Mouse (Mus musculus): ENCODE data around the gene Nfia. TPM values are rescaled to one million over a fixed set of nuclear protein-coding genes. Genes with fewer than 3 reads are reported as not detected.

The Nfia gene
- total and polyA plus RNA-seq, 3 experiments: 0.96 to 25.1 (median 1.3) TPM

DNA sequence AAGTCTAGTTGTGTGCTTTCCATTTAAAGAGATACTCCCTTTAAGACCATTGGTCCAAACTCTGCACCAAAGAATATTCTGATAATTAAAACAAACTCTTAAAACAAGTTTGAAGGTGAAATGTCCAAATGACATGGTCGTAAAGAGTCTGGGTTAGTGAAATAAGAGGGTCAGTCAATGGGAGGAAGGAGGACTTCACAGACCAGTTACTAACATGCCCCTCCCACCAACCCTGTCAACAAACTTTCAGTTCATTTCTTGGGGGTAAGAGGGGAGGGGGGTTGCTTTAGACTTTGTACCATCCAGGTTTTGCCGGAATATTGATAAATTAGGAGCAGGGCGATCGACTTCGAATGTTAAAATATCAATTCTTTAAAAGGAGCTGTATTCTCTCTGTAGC is 1.1 kb upstream of the Nfia start:
- TF ChIP-seq TAL1 (conservative IDR thresholded peaks at IDR 0.05; ENCODE audit: low read depth, low read length) (no peak), GATA2 (IDR thresholded peaks at IDR 0.05; ENCODE audit: borderline replicate concordance, low read depth, low read length) (no peak), GATA1 (IDR thresholded peaks at IDR 0.05; ENCODE audit: borderline replicate concordance, low read length) (no peak), POLR2AphosphoS5 (IDR thresholded peaks at IDR 0.05; ENCODE audit: insufficient replicate concordance, low read depth, low read length) (no peak), CTCF (IDR thresholded peaks at IDR 0.05; ENCODE audit: low read depth, low read length) (no peak)
- Histone ChIP-seq H3K27me3 (ENCODE audit: insufficient read depth, low read length) (no peaks in the 10 kb centered on the region), H3K36me3 (replicated peaks) (no peaks in the 10 kb centered on the region), H3K9me3 (replicated peaks) (peaks cover 6% of the 10 kb centered on the region), H3K4me3 (ENCODE audit: low read depth, low read length) (peak overlapping the region; percentile 64; the same call in 1 of the 2 replicates), H3K4me1 (ENCODE audit: insufficient read depth, low read depth, low read length) (no peaks in the 10 kb centered on the region)
- DNase-seq (ENCODE audit: low spot score): no peak
- ATAC-seq (ENCODE audit: extremely low read depth, insufficient number of reproducible peaks, low FRiP score, poor library complexity, severe bottlenecking): no peak

DNA sequence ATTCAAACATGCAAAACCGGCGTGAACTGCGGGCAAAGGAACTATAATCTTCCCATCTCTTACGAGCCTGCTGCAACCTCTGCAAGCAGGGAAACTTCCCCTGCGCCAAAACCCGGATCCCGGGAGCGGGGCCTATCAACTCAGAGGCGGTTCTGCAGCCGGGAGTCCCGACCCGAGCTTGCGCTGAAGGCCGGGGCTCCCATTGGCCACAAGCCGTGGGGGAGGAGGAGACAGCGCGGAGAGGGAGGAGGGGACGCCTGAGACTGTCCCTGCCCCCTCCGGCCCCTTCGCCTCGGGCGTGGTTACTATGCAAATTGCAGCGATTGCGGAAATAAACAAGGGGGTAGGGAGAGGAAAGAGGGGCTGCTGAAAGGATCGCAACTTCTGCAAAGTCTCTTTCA is 450 bp upstream of the Nfia start:
- Histone ChIP-seq H3K9me3 (replicated peaks) (peaks cover 8% of the 10 kb centered on the region), H3K27me3 (ENCODE audit: insufficient read depth, low read length) (no peaks in the 10 kb centered on the region), H3K4me3 (ENCODE audit: low read depth, low read length) (peak overlapping the region; percentile 64), H3K36me3 (replicated peaks) (no peaks in the 10 kb centered on the region), H3K4me1 (ENCODE audit: insufficient read depth, low read depth, low read length) (no peaks in the 10 kb centered on the region)
- ATAC-seq (ENCODE audit: extremely low read depth, insufficient number of reproducible peaks, low FRiP score, poor library complexity, severe bottlenecking): peak; percentile 87
- TF ChIP-seq GATA1 (IDR thresholded peaks at IDR 0.05; ENCODE audit: borderline replicate concordance, low read length): no peak
- TF ChIP-seq POLR2AphosphoS5 (IDR thresholded peaks at IDR 0.05; ENCODE audit: insufficient replicate concordance, low read depth, low read length): no peak
- TF ChIP-seq CTCF (IDR thresholded peaks at IDR 0.05; ENCODE audit: low read depth, low read length): no peak
- TF ChIP-seq GATA2 (IDR thresholded peaks at IDR 0.05; ENCODE audit: borderline replicate concordance, low read depth, low read length): no peak
- no peak for TF ChIP-seq TAL1 (conservative IDR thresholded peaks at IDR 0.05; ENCODE audit: low read depth, low read length)
- DNase-seq (ENCODE audit: low spot score): peak; percentile 45

DNA sequence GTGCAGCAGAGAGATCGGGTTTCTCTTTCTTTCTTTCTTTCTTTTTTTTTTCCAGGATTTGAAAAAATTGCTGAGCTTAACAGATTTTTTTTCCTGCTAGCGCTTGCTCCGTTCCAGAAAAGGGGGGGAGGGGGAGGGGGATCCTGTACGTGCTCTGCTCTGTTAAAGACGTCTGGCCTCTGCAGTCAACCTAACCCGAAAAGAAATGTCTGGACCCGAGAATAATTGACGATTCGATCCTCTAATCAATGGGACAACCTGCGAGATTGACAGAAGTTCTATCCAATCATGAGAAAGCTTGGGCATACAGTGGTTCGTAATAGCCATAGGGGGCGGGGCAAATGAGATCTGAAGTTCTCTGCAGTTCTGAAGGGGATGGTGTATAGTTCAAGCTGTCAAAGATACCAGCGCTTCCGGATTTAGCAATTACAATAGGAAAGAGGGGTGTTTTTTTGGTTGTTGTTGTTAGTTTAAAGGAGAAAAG is 618 bp downstream of the Nfia start:
- Histone ChIP-seq H3K9me3 (replicated peaks) (peaks cover 16% of the 10 kb centered on the region), H3K4me3 (ENCODE audit: low read depth, low read length) (no peak overlapping the region; the same call in 1 of the 2 replicates), H3K27me3 (ENCODE audit: insufficient read depth, low read length) (no peaks in the 10 kb centered on the region), H3K4me1 (ENCODE audit: insufficient read depth, low read depth, low read length) (no peaks in the 10 kb centered on the region), H3K36me3 (replicated peaks) (no peaks in the 10 kb centered on the region)
- TF ChIP-seq TAL1 (conservative IDR thresholded peaks at IDR 0.05; ENCODE audit: low read depth, low read length) (no peak), CTCF (IDR thresholded peaks at IDR 0.05; ENCODE audit: low read depth, low read length) (no peak), POLR2AphosphoS5 (IDR thresholded peaks at IDR 0.05; ENCODE audit: insufficient replicate concordance, low read depth, low read length) (no peak), GATA1 (IDR thresholded peaks at IDR 0.05; ENCODE audit: borderline replicate concordance, low read length) (no peak), GATA2 (IDR thresholded peaks at IDR 0.05; ENCODE audit: borderline replicate concordance, low read depth, low read length) (no peak)
- DNase-seq (ENCODE audit: low spot score) (peak; percentile 55), ATAC-seq (ENCODE audit: extremely low read depth, insufficient number of reproducible peaks, low FRiP score, poor library complexity, severe bottlenecking) (peak; percentile 81)

DNA sequence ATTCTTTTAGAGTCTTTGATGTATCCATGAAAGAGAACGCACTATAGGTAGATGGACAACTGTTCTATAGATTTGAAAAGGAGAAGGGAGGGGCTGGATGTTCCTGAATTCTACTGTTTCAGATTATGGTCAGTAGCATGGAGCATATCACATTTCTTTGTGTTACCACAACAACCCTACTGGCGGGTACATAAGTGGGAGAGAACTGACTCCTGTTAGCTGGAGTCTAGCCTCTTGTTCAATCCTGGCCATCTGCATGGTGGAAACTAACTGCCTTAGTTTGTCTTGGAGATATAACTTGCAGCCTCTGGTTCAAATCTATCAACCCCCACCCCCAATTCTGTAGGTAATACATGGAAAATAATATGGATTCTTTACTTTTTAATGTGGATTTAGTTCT is 1.3 kb downstream of the Nfia start:
- H3K27me3 ChIP-seq (ENCODE audit: insufficient read depth, low read length): no peaks in the 10 kb centered on the region
- H3K9me3 ChIP-seq (replicated peaks): peaks cover 22% of the 10 kb centered on the region
- no peak for DNase-seq (ENCODE audit: low spot score)
- H3K4me3 ChIP-seq (ENCODE audit: low read depth, low read length): no peak overlapping the region
- ATAC-seq (ENCODE audit: extremely low read depth, insufficient number of reproducible peaks, low FRiP score, poor library complexity, severe bottlenecking): no peak
- no peaks in the 10 kb centered on the region for H3K4me1 ChIP-seq (ENCODE audit: insufficient read depth, low read depth, low read length)
- no peak for TF ChIP-seq GATA2 (IDR thresholded peaks at IDR 0.05; ENCODE audit: borderline replicate concordance, low read depth, low read length)
- no peak for TF ChIP-seq TAL1 (conservative IDR thresholded peaks at IDR 0.05; ENCODE audit: low read depth, low read length)
- TF ChIP-seq GATA1 (IDR thresholded peaks at IDR 0.05; ENCODE audit: borderline replicate concordance, low read length): no peak
- TF ChIP-seq CTCF (IDR thresholded peaks at IDR 0.05; ENCODE audit: low read depth, low read length): no peak
- no peak for TF ChIP-seq POLR2AphosphoS5 (IDR thresholded peaks at IDR 0.05; ENCODE audit: insufficient replicate concordance, low read depth, low read length)
- no peaks in the 10 kb centered on the region for H3K36me3 ChIP-seq (replicated peaks)

DNA sequence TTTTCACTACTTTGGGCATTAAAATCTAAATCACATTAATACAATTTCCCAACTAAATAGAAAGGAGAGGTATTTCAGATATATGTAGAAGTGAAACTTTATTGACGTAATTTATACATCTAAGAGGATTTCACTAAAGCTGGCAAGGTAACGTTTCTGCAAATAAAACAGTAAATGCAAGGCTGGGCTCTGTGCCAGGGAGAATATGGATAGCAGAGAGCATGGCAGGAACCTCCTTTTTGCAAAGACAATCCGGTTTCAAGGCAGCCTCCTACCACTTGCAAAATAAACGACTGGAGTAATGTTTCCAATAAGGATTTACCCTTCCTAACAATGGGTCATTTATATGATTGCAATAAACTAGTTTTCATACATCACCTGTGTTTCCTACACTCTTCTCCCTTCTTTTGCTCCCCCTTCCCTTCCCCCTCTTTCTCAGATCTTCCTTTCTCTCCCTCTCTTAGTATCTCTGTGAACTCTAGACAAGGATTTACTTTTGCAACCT is 2.0 kb downstream of the Nfia start:
- no peak for ATAC-seq (ENCODE audit: extremely low read depth, insufficient number of reproducible peaks, low FRiP score, poor library complexity, severe bottlenecking)
- DNase-seq (ENCODE audit: low spot score): no peak
- no peaks in the 10 kb centered on the region for H3K27me3 ChIP-seq (ENCODE audit: insufficient read depth, low read length)
- TF ChIP-seq GATA1 (IDR thresholded peaks at IDR 0.05; ENCODE audit: borderline replicate concordance, low read length) (no peak), TAL1 (conservative IDR thresholded peaks at IDR 0.05; ENCODE audit: low read depth, low read length) (no peak), POLR2AphosphoS5 (IDR thresholded peaks at IDR 0.05; ENCODE audit: insufficient replicate concordance, low read depth, low read length) (no peak), CTCF (IDR thresholded peaks at IDR 0.05; ENCODE audit: low read depth, low read length) (no peak), GATA2 (IDR thresholded peaks at IDR 0.05; ENCODE audit: borderline replicate concordance, low read depth, low read length) (no peak)
- no peaks in the 10 kb centered on the region for H3K36me3 ChIP-seq (replicated peaks)
- H3K4me3 ChIP-seq (ENCODE audit: low read depth, low read length): no peak overlapping the region
- H3K4me1 ChIP-seq (ENCODE audit: insufficient read depth, low read depth, low read length): no peaks in the 10 kb centered on the region
- peaks cover 22% of the 10 kb centered on the region for H3K9me3 ChIP-seq (replicated peaks)

DNA sequence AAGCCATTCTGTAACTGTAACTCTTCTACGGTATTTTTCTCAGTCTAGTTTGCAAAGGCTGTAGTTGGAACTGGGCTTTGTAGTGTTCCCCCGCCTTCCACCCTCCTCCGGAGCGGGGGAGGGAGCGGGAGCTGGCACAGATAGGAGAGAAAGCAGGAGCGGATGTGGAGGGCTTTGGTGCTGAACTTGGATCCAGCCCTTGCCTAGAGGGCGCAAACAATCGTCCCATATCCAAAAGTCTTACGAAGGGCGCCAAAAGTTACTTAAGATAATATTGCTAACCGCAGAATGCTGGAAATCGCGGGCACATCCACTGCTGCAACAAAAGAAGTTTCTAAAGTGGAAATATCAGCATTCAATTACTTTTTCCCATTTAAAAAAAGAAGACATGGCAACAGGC is 2.5 kb downstream of the Nfia start:
- Histone ChIP-seq H3K36me3 (replicated peaks) (no peaks in the 10 kb centered on the region), H3K4me3 (ENCODE audit: low read depth, low read length) (no peak overlapping the region), H3K27me3 (ENCODE audit: insufficient read depth, low read length) (no peaks in the 10 kb centered on the region), H3K9me3 (replicated peaks) (peaks cover 18% of the 10 kb centered on the region), H3K4me1 (ENCODE audit: insufficient read depth, low read depth, low read length) (no peaks in the 10 kb centered on the region)
- no peak for DNase-seq (ENCODE audit: low spot score)
- TF ChIP-seq CTCF (IDR thresholded peaks at IDR 0.05; ENCODE audit: low read depth, low read length) (no peak), TAL1 (conservative IDR thresholded peaks at IDR 0.05; ENCODE audit: low read depth, low read length) (no peak), POLR2AphosphoS5 (IDR thresholded peaks at IDR 0.05; ENCODE audit: insufficient replicate concordance, low read depth, low read length) (no peak), GATA1 (IDR thresholded peaks at IDR 0.05; ENCODE audit: borderline replicate concordance, low read length) (no peak), GATA2 (IDR thresholded peaks at IDR 0.05; ENCODE audit: borderline replicate concordance, low read depth, low read length) (no peak)
- no peak for ATAC-seq (ENCODE audit: extremely low read depth, insufficient number of reproducible peaks, low FRiP score, poor library complexity, severe bottlenecking)

All from G1E (cell line).